Mouse (Mus musculus): ENCODE measurements around the gene Aloxe3. TPM values are rescaled to one million over a fixed set of nuclear protein-coding genes. Genes with fewer than 3 reads are reported as not detected.
"Not testable (repeated sequence)": the region's sequence is repeated elsewhere in the genome, so short reads cannot be mapped to it uniquely, and the experiment has no call there.

The Aloxe3 gene
- polyA plus RNA-seq, 1 experiment from 2014 or later: 20.2 TPM

DNA sequence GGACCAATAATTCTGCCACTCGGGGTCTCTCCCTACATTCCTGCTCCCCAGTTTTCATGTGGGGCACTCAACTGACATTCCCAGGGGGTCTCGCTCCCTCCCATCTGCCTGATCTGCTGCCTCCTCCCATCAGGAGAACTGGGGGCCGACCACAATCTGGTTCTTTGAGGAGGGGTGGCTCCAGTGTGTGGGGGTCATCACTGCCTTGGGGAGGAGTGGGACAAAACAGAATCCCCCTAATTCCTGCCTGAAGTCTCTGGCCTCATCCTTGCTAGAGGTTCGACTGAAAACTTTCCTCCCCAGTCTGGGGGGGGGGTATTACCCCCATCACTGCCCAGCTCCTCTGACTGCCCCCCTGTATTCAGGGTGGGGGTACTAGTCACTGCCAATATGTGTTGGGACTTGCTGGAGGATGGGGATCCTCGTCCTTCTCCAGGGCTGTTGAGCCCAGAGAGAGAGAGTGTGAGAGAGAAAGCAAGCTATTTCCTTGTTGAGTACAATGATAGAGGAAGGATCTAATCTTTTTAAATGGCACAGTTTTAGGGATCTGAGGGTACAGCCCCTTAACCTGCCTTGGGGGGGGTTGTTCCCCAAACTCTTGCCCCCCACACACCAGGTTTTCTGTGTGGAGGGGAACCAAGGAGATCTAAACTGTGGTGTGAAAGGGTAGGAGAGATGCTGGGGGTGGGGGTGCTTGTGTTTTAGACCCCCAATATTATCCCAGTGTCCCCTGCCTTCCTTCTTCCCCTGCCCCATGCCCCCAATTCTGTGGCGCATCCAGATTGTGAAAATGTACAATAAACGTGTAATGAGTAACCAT is 33.9 kb upstream of the Aloxe3 start:
- DNase-seq (ENCODE audit: low spot score): no peak
- peaks cover 7% of the 10 kb centered on the region; the same call in 1 of the 2 replicates for H3K36me3 ChIP-seq (ENCODE audit: control insufficient read depth, insufficient read depth, low read length)
- H3K9me3 ChIP-seq (ENCODE audit: control insufficient read depth, low read length): no peaks in the 10 kb centered on the region
- H3K27me3 ChIP-seq (ENCODE audit: control insufficient read depth, insufficient read depth, low read length): no peaks in the 10 kb centered on the region
- no peak overlapping the region for H3K4me3 ChIP-seq (ENCODE audit: low read depth, low read length)
- no peak for ATAC-seq (ENCODE audit: low FRiP score, low TSS enrichment)
- TF ChIP-seq EP300 (optimal IDR thresholded peaks at IDR 0.05) (no peak), CTCF (IDR thresholded peaks at IDR 0.05; ENCODE audit: low read depth) (no peak)
- 0 out of 2 replicates have a peak overlapping the region, but pooled peaks have one; percentile 18 for H3K27ac ChIP-seq (replicated peaks)
- H3K9ac ChIP-seq (ENCODE audit: low read length): no peak overlapping the region
- WGBS: 59% methylated on average over 7 of the region's 7 CpGs
- H3K4me2 ChIP-seq (replicated peaks; ENCODE audit: low read depth): no peak overlapping the region
- H3K4me1 ChIP-seq (replicated peaks; ENCODE audit: control insufficient read depth, insufficient read depth): peaks cover 7% of the 10 kb centered on the region; the same call in 1 of the 2 replicates

GRCm38 (mm10) chr11:69092386-69092751 is 33.3 kb upstream of the Aloxe3 start:
- peak; percentile 84 for TF ChIP-seq CTCF (IDR thresholded peaks at IDR 0.05; ENCODE audit: low read depth)
- no peak for TF ChIP-seq EP300 (optimal IDR thresholded peaks at IDR 0.05)
- H3K27ac ChIP-seq (replicated peaks): peak overlapping the region; percentile 25; the same call in 1 of the 2 replicates
- ATAC-seq (ENCODE audit: low FRiP score, low TSS enrichment): no peak
- H3K27me3 ChIP-seq (ENCODE audit: control insufficient read depth, insufficient read depth, low read length): no peaks in the 10 kb centered on the region
- H3K9me3 ChIP-seq (ENCODE audit: control insufficient read depth, low read length): no peaks in the 10 kb centered on the region
- 4% methylated on average over 3 of the region's 3 CpGs for WGBS
- H3K36me3 ChIP-seq (ENCODE audit: control insufficient read depth, insufficient read depth, low read length): peaks cover 7% of the 10 kb centered on the region; the same call in 1 of the 2 replicates
- H3K4me2 ChIP-seq (replicated peaks; ENCODE audit: low read depth): no peak overlapping the region
- DNase-seq (ENCODE audit: low spot score): peak; percentile 92
- H3K4me3 ChIP-seq (ENCODE audit: low read depth, low read length): no peak overlapping the region
- H3K9ac ChIP-seq (ENCODE audit: low read length): no peak overlapping the region
- H3K4me1 ChIP-seq (replicated peaks; ENCODE audit: control insufficient read depth, insufficient read depth): peaks cover 7% of the 10 kb centered on the region; the same call in 1 of the 2 replicates

DNA sequence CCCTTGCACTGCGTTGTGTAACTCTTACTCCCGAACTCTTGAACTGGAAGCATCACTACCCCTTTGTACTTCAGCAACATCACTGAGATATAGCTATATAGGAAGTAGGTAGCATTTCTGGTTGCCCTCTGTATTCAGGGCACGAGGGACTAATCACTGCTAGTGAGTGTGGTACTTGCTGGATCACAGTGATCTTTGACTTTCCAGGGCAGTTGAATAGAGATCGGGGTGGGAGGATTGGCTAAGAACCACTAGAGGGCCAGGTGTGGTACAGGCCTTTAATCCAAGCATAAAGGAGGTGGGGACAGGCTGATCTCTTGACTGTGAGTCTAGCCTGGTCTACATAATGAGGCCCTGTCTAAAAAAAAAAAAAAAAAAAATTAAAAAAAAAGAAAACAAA is 32.8 kb upstream of the Aloxe3 start:
- H3K36me3 ChIP-seq (ENCODE audit: control insufficient read depth, insufficient read depth, low read length): peaks cover 7% of the 10 kb centered on the region; the same call in 1 of the 2 replicates
- H3K4me1 ChIP-seq (replicated peaks; ENCODE audit: control insufficient read depth, insufficient read depth): peaks cover 9% of the 10 kb centered on the region
- H3K4me2 ChIP-seq (replicated peaks; ENCODE audit: low read depth): no peak overlapping the region
- peak; percentile 31 for DNase-seq (ENCODE audit: low spot score)
- H3K27me3 ChIP-seq (ENCODE audit: control insufficient read depth, insufficient read depth, low read length): no peaks in the 10 kb centered on the region
- no peak overlapping the region for H3K4me3 ChIP-seq (ENCODE audit: low read depth, low read length)
- WGBS: 76% methylated on average over 4 of the region's 4 CpGs
- ATAC-seq (ENCODE audit: low FRiP score, low TSS enrichment): no peak
- no peak overlapping the region for H3K9ac ChIP-seq (ENCODE audit: low read length)
- no peaks in the 10 kb centered on the region for H3K9me3 ChIP-seq (ENCODE audit: control insufficient read depth, low read length)
- peak overlapping the region; percentile 25; the same call in 1 of the 2 replicates for H3K27ac ChIP-seq (replicated peaks)
- TF ChIP-seq CTCF (IDR thresholded peaks at IDR 0.05; ENCODE audit: low read depth): peak; percentile 48
- TF ChIP-seq EP300 (optimal IDR thresholded peaks at IDR 0.05): no peak

- H3K27ac ChIP-seq (replicated peaks): peak overlapping the region; percentile 89
- H3K9ac ChIP-seq (ENCODE audit: low read length); DNase-seq (ENCODE audit: low spot score); H3K27me3 ChIP-seq (ENCODE audit: control insufficient read depth, insufficient read depth, low read length); H3K36me3 ChIP-seq (ENCODE audit: control insufficient read depth, insufficient read depth, low read length); H3K4me3 ChIP-seq (ENCODE audit: low read depth, low read length); H3K4me2 ChIP-seq (replicated peaks; ENCODE audit: low read depth); H3K9me3 ChIP-seq (ENCODE audit: control insufficient read depth, low read length); ATAC-seq (ENCODE audit: low FRiP score, low TSS enrichment): not testable (repeated sequence)
- 82% methylated on average over 7 of the region's 7 CpGs for WGBS
- TF ChIP-seq CTCF (IDR thresholded peaks at IDR 0.05; ENCODE audit: low read depth): peak; percentile 25; the same call in 1 of the 2 replicates
- peaks cover 15% of the 10 kb centered on the region for H3K4me1 ChIP-seq (replicated peaks; ENCODE audit: control insufficient read depth, insufficient read depth)
Observed at GRCm38 (mm10) chr11:69093856-69094255, 31.8 kb upstream of the Aloxe3 start.

DNA sequence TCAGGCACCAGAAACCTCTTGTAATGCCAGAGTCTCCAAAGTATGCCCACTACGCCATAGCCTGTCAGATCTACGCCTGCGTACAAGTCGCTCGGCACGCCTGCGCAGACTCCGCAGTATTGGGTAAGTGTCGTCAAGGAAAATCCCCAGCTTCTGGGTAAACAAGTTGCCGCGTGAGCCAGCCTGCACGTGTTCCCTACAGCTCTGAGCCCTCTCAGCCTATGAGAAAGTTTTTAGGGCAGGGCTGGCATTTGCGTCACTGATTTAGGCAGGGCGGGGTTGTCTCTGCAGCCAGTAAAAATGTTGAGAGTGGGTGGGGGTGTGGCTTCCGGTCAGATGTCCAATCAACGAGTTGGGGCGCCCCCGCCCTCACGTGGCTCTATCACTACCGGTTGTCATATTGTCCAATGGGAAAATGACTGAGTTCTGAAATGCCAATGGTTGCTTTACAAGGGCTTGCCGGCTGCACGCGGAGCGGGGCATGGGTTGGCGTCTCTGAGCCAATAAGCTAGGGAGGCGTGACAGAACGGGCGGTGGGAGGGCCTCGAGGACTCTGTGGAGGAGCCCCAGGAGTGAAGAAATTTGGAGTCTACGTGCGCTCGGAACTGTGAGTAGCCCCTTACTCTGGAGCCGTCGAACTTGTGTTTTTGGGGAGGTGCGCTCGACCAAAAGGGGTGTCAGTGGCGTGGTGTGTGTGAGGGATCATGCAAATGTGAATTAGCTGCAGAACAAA is 30.8 kb upstream of the Aloxe3 start, which contains the start of gene Per1:
Gene Per1 (plus strand): TSS at position 521 of the 733 bp plus-strand sequence.
- H3K27me3 ChIP-seq (ENCODE audit: control insufficient read depth, insufficient read depth, low read length): no peaks in the 10 kb centered on the region
- ATAC-seq (ENCODE audit: low FRiP score, low TSS enrichment) (peak; percentile 87), DNase-seq (ENCODE audit: low spot score) (peak; percentile 99)
- peak within 1 kb of the TSS; percentile 100 for H3K27ac ChIP-seq (replicated peaks)
- TF ChIP-seq CTCF (IDR thresholded peaks at IDR 0.05; ENCODE audit: low read depth): peak; percentile 2; the same call in 1 of the 2 replicates
- peak; percentile 96 for TF ChIP-seq EP300 (optimal IDR thresholded peaks at IDR 0.05)
- H3K4me3 ChIP-seq (ENCODE audit: low read depth, low read length): peak within 1 kb of the TSS; percentile 91
- H3K4me1 ChIP-seq (replicated peaks; ENCODE audit: control insufficient read depth, insufficient read depth): peaks cover 10% of the 10 kb centered on the region
- no peaks in the 10 kb centered on the region for H3K9me3 ChIP-seq (ENCODE audit: control insufficient read depth, low read length)
- WGBS: under 1% methylated on average over 37 of the region's 37 CpGs
- H3K4me2 ChIP-seq (replicated peaks; ENCODE audit: low read depth): peak within 1 kb of the TSS; percentile 70
- peak within 1 kb of the TSS; percentile 99 for H3K9ac ChIP-seq (ENCODE audit: low read length)
- 0 out of 2 replicates have a peak, but pooled peaks cover 8% of the 10 kb centered on the region for H3K36me3 ChIP-seq (ENCODE audit: control insufficient read depth, insufficient read depth, low read length)
